Mouse (Mus musculus) bone marrow, adult 2 months (tissue): ENCODE data around the gene Pmpcb.

ENCODE experiments used
- CTCF ChIP-seq: fragments of 200-500 bp; IDR thresholded peaks from 2 replicates; pipeline ENCODE4 v1.5.1; 2011; ENCODE audit warnings: low read length, control low read depth; ENCODE audit not compliant: control insufficient read depth, insufficient read depth
- POLR2A ChIP-seq: fragments of 200-500 bp; IDR thresholded peaks from 2 replicates; pipeline ENCODE4 v1.6.1; 2011; ENCODE audit warnings: low read depth, mild to moderate bottlenecking, control low read depth, low read length, borderline replicate concordance; ENCODE audit not compliant: control insufficient read depth

GRCm38 (mm10) chr5:21743606-21744005, 6.7 kb downstream of the Pmpcb start:
- TF ChIP-seq POLR2A (no peak), CTCF (no peak)
